ENCODE assay signal across 37 mouse cellular contexts in genomic region chr9:7577371-7577770, GRCm38 (mm10). TPM values are rescaled to one million over a fixed set of nuclear protein-coding genes. Genes with fewer than 3 reads are reported as not detected.
"Had no signal": no experiment of that assay in that cellular context is flagged by ENCODE, and none has a peak within 500 bp of the region (broad histone marks: within the 10 kb centered on the region; RNA-seq: fewer than 3 reads in every experiment).

No protein-coding gene starts in this region.

- H3K4me1 ChIP-seq: heart, embryonic 13.5 days; heart, embryonic 15.5 days; hindbrain, embryonic 13.5 days; hindbrain, embryonic 15.5 days; limb, embryonic 10.5 days; limb, embryonic 12.5 days had no signal

- H3K9ac ChIP-seq: heart, embryonic 13.5 days; heart, embryonic 15.5 days; hindbrain, embryonic 13.5 days; hindbrain, embryonic 15.5 days; kidney, embryonic 15.5 days; limb, embryonic 12.5 days; liver, embryonic 12.5 days; liver, embryonic 14.5 days had no signal

- H3K4me3 ChIP-seq: gastrocnemius, adult 2 months; heart, adult 2 months; heart, embryonic 13.5 days; heart, embryonic 15.5 days; hindbrain, embryonic 13.5 days; hindbrain, embryonic 15.5 days; kidney, embryonic 15.5 days; layer of hippocampus, adult 2 months; left cerebral cortex, adult 2 months; limb, embryonic 10.5 days; limb, embryonic 12.5 days; liver, embryonic 12.5 days had no signal

- H3K9me3 ChIP-seq: heart, embryonic 13.5 days; heart, embryonic 15.5 days; hindbrain, embryonic 13.5 days; hindbrain, embryonic 15.5 days; kidney, embryonic 15.5 days; limb, embryonic 10.5 days; limb, embryonic 12.5 days; liver, embryonic 12.5 days had no signal

- H3K36me3 ChIP-seq: heart, embryonic 13.5 days; heart, embryonic 15.5 days; hindbrain, embryonic 13.5 days; hindbrain, embryonic 15.5 days; kidney, embryonic 15.5 days; limb, embryonic 10.5 days; limb, embryonic 12.5 days; liver, embryonic 12.5 days had no signal

- ATAC-seq: hindbrain, postnatal 0 days; intestine, embryonic 16.5 days; liver, embryonic 12.5 days had no signal

- H3K27me3 ChIP-seq: heart, embryonic 13.5 days; heart, embryonic 15.5 days; hindbrain, embryonic 13.5 days; hindbrain, embryonic 15.5 days; kidney, embryonic 15.5 days; limb, embryonic 12.5 days; liver, embryonic 12.5 days had no signal

- H3K27ac ChIP-seq: gastrocnemius, adult 2 months; heart, adult 2 months; heart, embryonic 13.5 days; heart, embryonic 15.5 days; hindbrain, embryonic 13.5 days; hindbrain, embryonic 15.5 days; hindbrain, postnatal 0 days; kidney, embryonic 15.5 days; kidney, postnatal 0 days; layer of hippocampus, adult 2 months; left cerebral cortex, adult 2 months; limb, embryonic 10.5 days; limb, embryonic 12.5 days; liver, embryonic 12.5 days; liver, embryonic 14.5 days had no signal

- DNase-seq: gastrocnemius, adult 2 months; gastrocnemius, postnatal 10 days; gastrocnemius, postnatal 25 days; heart, adult 11 months; heart, adult 2 months; heart, postnatal 14 days; heart, postnatal 36 days; kidney, adult 11 months; kidney, adult 2 months; kidney, adult 9 months; kidney, postnatal 14 days; kidney, postnatal 4 days had no signal

- H3K4me2 ChIP-seq: heart, embryonic 11.5 days; heart, embryonic 13.5 days; heart, embryonic 15.5 days; hindbrain, embryonic 13.5 days; hindbrain, embryonic 15.5 days; kidney, embryonic 15.5 days; limb, embryonic 12.5 days; liver, embryonic 12.5 days had no signal

RNA-seq across cellular contexts. Expression of gene Mmp27, which starts 6.2 kb away (rescaled TPM):
- total RNA-seq: gastrocnemius, postnatal 4 days; hematopoietic stem cell, adult 5-6 weeks; hindbrain, postnatal 0 days; layer of hippocampus, adult 2 months; layer of hippocampus, postnatal 10 days; layer of hippocampus, postnatal 25 days; left cerebral cortex, adult 2 months; left cerebral cortex, postnatal 14 days; left cerebral cortex, postnatal 36 days had no signal
- polyA plus RNA-seq: heart, embryonic 11.5 days; heart, embryonic 13.5 days; heart, embryonic 15.5 days; heart, postnatal 0 days; hindbrain, embryonic 11.5 days; hindbrain, embryonic 13.5 days; hindbrain, embryonic 15.5 days; hindbrain, postnatal 0 days; intestine, embryonic 14.5 days; intestine, embryonic 16.5 days; kidney, adult 2 months; kidney, embryonic 15.5 days; kidney, postnatal 0 days; limb, embryonic 10.5 days; limb, embryonic 12.5 days had no signal

RNA-seq across cellular contexts. Expression of gene Mmp8, which starts 19.1 kb away (rescaled TPM):
- total RNA-seq: gastrocnemius, adult 2 months; gastrocnemius, postnatal 25 days; hindbrain, postnatal 0 days; layer of hippocampus, adult 2 months; layer of hippocampus, postnatal 10 days; layer of hippocampus, postnatal 25 days; left cerebral cortex, postnatal 14 days; left cerebral cortex, postnatal 36 days had no signal
- polyA plus RNA-seq: heart, embryonic 11.5 days; hindbrain, embryonic 11.5 days; limb, embryonic 10.5 days had no signal

RNA-seq across cellular contexts. Expression of gene Mmp20, which starts 50.7 kb away (rescaled TPM):
- total RNA-seq: gastrocnemius, adult 2 months; gastrocnemius, postnatal 10 days; gastrocnemius, postnatal 25 days; gastrocnemius, postnatal 4 days; heart, adult 2 months; heart, postnatal 14 days; heart, postnatal 36 days; hematopoietic stem cell, adult 5-6 weeks; hindbrain, postnatal 0 days; layer of hippocampus, adult 2 months; layer of hippocampus, postnatal 10 days; layer of hippocampus, postnatal 25 days; left cerebral cortex, adult 2 months; left cerebral cortex, postnatal 14 days; left cerebral cortex, postnatal 36 days had no signal
- polyA plus RNA-seq: heart, adult 2 months; heart, embryonic 11.5 days; heart, embryonic 13.5 days; heart, embryonic 15.5 days; heart, postnatal 0 days; hindbrain, embryonic 11.5 days; hindbrain, embryonic 13.5 days; hindbrain, embryonic 15.5 days; hindbrain, postnatal 0 days; kidney, adult 2 months; kidney, embryonic 15.5 days; limb, embryonic 10.5 days; limb, embryonic 12.5 days; liver, adult 2 months; liver, embryonic 12.5 days; liver, embryonic 14.5 days had no signal
